Mouse (Mus musculus) natural killer cell, adult 2 months (primary cell): ENCODE data around the gene Lins1.

ENCODE experiments used
- DNase-seq, 2 experiments: peaks; one replicate each; pipeline ENCODE4 v3.0.0; 2022; ENCODE audit warnings: low spot score in 2 of 2

Gene Lins1

GRCm38 (mm10) chr7:66729232-66729631 is 39.5 kb downstream of the Lins1 start:
- DNase-seq, result no peak

DNA sequence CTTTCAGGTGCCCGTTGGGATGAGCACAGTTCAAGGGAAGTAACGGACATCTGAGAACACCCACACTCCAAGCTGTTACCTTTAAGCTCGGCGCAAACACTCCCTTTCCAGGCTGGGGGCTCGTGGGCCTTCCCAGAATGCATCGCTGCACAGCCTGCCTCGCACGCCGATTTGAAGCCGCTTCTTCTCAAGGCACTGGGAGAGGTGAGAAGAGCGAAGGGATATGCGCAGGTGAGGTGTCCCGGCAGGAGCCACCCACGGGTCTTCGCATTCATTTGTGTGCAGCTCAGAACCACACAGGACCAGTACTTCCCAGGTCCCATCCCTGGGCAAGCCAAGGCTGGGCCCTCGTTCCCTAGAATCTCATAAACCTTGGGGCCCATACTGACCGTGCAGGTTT is 43.7 kb downstream of the Lins1 start:
- no peak for DNase-seq

DNA sequence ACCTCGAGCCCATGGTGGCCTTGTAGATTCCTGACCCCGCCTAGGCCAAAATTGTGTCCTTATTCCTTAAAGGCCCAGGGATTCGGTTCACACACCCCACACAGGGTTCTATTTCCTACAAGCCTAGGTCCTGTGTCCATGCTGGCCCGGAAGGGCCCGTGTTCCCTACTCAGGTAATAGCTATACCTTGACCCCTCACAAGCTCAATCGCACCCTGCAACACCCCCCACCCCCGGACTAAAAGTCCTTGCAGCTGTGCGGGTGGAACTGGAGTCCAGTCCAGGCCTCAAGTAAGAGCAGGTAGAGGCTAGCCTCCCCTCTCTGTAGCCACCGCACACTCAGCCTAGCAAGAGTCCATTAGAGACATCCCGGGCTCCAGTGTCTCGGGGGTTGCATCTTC is 44.2 kb downstream of the Lins1 start:
- DNase-seq, result no peak

- DNase-seq, result no peak
Measured at GRCm38 (mm10) chr7:66734466-66734865, 44.8 kb downstream of the Lins1 start.

- DNase-seq, result no peak
Measured at GRCm38 (mm10) chr7:66734993-66735392, 45.3 kb downstream of the Lins1 start.

DNA sequence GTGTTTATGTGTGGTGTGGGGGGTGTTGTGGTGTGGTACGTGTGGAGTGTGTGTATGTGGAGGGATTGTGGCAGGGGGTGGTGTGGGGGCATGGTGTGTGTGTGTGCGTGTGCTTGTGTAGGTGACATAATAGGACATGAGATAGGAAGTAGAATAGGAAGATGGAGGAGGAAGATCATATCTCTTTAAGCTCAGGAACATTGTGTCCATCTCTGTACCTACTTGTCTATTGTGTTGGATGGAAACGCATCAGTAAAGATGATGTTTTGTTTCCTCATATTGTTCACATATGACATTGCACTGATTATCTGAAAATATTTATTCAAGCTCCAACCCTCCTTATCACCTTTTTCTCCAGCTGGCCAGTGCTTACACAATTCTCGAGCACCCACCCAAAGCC is 47.7 kb downstream of the Lins1 start:
- no peak for DNase-seq

GRCm38 (mm10) chr7:66741008-66741407 is 51.3 kb downstream of the Lins1 start:
- DNase-seq, result no peak

GRCm38 (mm10) chr7:66741412-66741811 is 51.7 kb downstream of the Lins1 start:
- no peak for DNase-seq

GRCm38 (mm10) chr7:66743377-66743781 is 53.7 kb downstream of the Lins1 start, which contains the start of gene Cers3:
TSS of gene Cers3 (plus strand) at chr7:66743504.
- no peak for DNase-seq

DNA sequence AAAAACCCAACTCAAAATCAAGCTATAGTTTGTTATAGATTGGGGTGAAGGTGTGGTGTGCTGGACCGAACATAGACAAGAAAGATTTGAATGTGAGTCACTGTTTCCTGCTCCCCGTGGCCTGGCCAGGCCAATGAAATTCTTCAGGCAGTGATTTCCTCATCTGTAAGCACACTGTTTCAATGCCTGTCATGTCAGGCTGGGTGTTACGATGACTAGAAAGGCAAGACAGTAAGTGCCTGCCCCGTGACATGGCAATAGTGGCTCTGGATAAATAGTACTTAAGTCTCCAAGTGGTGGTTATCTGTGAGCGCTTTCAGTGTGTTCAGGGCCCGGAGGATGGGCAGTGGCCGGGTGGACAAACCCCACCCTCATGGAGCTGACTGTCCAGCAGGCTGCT is 57.3 kb downstream of the Lins1 start:
- DNase-seq, result no peak

DNA sequence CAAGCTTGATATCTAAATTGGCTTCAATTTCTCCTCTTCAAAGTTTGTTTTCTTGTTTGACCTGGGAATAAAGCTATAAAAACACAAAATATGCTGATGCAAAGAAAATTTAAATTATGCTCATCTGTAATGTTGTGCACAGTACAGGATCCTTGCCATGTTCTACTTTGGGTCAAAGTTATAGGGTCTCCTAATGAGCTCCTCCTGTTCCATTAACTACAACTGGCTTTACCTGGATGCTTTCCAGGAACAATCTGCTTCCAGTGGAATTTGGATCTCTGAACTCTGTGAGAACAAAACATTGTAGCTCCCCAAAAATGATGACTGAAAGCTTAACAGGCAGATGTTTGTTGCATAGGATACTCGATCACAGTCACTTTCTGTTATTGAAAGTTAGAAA is 60.3 kb downstream of the Lins1 start:
- no peak for DNase-seq

- DNase-seq, result no peak
Measured at GRCm38 (mm10) chr7:66753816-66754215, 64.1 kb downstream of the Lins1 start.

DNA sequence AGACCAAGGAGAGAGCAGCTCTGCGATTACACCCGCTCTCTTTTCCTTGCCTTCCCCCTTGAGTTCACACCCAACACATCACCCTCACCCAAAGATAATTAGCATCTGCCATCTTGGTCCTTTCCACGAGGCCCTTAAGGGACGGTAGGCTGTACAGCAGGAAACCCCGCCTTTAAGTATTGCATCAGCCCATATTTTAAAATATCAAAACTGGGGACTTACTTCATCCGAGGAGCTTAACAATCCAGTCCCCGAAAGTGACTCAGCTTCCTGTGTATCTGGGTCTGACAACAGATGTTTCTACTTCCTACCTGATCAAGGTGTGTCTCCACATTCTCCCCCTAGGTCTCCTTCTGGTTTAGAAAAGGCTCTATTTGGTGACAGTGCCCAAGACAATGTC is 65.9 kb downstream of the Lins1 start:
- DNase-seq, result no peak
